Mouse (Mus musculus): ENCODE measurements around the gene Mtch2.
"Not testable (repeated sequence)": the region's sequence is repeated elsewhere in the genome, so short reads cannot be mapped to it uniquely, and the experiment has no call there.

The Mtch2 gene

DNA sequence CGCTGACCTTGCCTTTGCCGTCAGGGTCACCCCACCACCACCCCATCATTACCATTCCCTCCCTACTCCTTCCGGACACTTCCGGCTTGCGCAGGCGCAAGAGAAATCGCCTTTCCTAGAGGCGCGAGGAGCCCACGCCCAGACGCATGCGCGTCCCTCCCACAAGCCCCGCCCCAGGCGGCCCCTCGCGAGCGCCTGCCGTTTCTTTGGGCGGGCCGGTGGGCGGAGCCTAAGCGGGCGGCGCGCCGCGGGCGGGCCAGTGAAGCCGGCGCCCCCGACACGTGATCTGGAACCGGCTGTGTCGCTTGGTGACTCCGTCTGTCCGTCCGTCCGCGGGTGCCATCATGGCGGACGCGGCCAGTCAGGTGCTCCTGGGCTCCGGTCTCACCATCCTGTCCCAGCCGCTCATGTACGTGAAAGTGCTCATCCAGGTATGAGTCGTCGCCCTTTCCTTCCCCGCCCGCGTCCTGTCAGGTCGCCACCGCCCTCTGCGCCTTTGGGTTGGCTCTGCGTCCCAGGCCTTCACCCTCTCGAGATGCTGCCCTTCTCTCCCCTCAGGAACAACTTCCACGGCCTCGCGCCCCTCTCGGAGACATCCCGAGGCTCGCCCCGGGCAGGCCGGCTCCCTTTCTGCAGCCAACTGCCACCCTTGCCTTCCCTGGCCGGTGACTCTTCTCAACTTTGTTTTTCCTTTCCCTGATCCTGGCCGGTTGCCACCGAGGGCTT lies at the start of gene Mtch2:
Gene Mtch2, plus strand, starts transcription at position 201 of the 726 bp plus-strand sequence.
- peak; percentile 99 for DNase-seq

DNA sequence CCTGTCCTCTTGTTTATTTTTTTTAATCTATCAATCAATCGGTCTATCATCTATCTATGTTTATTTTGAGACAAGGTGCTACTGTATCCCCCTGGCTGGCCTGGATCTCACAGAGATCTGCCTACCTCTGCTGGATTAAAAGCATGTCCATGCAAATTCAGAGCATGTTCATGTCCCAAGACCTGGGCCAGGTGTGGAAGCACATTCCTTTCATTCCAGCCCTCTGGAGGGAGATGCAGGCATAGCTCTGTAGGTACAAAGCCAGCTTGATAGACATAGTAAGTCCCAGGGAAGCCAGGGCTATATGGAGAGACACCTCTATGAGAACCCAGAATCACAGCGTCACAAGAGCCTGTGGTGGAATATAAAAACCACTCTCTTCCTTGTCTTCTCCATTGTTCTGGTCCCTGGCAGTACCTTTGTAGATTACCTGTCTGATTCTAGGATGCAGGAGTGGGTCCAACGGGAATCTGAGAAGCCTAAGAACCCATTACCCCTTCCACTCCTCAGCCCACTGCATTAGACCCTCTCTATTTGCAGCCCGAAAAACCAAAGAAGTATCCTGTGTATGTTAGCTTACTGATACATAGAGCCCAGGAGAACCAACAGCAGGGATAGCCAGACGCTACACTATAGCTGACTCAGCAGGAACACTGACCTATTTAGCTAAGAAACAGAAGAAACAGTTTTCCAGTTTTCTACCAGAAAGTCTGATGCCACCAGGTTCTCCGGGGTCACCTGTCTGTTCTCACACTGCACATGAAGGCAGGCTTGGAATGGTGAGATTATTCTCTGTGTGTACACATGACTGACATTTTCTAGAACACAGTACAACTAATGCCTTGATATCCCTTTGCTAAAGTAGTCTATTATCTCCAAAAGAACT lies 38.5 kb upstream of the Mtch2 start:
- no peak for DNase-seq

DNA sequence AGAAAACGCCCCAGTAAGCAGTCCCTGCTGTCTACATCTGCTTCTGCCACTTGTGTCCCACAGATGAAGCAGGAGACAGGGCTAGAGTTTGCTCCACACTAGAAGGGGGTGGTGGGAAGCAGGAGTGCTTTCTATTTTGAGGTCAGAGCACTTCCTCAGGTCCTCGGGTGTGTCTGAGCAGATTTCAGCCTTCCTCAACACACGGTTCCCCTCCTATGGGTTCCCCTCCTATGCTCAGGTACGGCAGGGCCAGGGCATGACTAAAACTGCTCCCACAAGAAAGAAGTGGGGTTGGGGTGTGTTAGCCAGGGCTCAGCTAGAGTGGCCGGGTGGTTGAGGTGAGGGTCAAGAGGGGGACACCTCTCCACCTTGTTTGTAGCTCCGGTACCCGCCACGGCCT lies 36.2 kb upstream of the Mtch2 start:
- no peak for DNase-seq

DNA sequence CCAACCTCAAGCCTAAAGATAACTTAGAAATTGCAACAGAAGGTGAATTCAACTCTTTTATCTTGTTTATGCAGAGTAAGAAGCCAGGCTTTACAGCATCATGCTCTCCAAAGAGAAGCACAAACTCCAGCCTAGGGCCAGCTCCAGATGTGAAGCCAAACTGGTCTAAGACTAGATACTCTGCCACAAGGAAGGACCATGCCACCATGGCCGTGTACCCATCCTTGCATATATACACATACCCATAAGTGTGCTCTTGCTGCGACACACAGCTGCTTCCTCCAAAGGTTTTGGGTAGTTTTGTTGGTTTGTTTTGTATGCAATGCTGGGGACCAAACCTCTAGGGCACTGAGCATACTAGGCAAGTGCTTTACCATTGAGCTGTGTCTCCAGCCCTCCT lies 31.7 kb upstream of the Mtch2 start:
- DNase-seq = no peak

DNA sequence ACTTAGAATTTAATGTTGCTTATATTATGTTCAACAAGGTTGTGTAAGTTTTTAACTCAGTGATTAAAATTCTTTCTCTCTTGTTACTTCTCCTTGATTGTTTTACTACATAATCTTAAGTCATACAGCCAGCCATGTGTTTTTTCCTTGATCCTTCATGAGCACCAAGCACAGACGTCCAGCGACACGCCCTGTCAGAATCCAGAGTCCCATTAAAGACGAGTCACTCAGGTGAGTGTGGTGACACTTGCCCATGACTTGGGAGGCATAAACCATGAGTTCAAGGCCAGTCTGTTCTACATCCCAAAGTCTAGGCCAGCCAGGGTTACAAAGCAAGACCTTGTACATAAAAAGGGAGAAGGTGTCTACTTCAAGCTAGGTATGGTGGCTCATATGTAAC lies 30.8 kb upstream of the Mtch2 start:
- no peak for DNase-seq

DNA sequence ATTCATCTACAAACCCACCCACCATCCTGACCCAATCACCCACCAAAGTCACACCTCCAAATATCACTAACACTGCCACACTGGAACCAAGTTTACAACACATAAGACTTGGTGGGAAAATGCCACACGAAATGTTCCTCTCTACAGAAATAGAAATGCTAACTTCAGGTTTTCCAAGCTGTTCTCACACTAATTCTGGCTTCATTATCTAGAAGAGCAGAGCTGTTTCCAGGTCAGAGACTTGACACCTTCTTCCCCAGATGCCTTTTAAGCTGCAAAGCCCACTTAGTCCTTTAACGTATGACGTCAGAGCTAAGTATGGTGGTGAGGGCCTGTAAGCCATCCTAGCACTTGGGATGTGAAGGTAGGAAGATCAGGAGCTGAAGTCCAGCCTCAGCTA lies 28.2 kb upstream of the Mtch2 start:
- no peak for DNase-seq

DNA sequence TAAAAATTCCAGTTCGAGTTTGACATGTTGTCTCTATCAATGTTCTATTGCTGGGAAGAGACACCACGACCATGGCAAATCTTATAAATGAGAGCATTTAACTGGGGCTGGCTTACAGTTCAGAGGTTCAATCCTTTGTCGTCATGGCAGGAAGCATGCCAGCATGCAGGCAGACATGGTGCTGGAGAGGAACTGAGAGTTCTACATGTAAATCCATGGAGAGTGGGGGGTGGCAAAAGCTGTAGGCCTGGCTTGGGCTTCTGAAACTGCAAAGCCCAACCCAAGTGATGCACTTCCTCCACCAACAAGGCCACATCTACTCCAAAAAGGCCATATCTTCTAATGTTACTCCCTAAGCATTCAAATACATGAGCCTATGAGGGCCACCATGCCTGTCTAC lies 26.1 kb upstream of the Mtch2 start:
- no peak for DNase-seq

DNA sequence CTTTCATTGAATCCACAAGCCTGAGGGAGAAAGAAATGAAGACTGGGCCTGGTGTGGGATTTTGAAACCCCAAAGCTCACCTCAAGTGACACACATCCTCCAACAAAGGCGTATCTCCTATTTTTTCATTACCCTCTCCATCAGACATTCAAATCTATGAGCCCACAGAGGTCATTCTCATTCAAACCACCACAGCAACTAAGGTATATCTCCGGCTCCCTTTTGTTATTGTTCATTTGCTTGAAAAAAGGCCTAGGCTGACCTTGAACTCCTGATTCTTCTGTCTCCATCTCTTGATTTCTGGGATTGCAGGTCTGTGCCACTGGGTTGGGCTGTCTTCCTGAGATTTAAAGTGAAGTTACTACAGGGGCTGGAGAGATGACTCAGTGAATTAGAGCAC lies 24.0 kb upstream of the Mtch2 start:
- no peak for DNase-seq

DNA sequence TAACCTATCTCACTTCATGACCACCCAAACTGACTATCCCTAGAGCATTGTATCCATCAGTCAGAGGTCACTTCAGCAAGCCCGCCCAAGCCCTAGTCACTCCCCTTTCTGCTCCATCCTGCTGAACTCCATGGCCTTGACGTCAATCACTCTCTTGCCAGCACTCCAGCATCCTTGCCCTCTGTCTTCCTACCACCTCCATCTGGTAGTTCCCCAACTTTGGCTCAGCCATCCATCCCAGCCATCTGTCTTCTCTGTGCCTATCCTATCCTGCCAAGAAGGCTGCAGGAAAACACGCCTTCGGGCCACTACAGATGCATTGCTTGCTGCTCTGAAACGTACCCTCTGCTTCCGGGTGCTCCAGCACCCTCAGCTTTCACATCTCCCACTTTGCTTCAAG lies 23.2 kb upstream of the Mtch2 start:
- DNase-seq = no peak

DNA sequence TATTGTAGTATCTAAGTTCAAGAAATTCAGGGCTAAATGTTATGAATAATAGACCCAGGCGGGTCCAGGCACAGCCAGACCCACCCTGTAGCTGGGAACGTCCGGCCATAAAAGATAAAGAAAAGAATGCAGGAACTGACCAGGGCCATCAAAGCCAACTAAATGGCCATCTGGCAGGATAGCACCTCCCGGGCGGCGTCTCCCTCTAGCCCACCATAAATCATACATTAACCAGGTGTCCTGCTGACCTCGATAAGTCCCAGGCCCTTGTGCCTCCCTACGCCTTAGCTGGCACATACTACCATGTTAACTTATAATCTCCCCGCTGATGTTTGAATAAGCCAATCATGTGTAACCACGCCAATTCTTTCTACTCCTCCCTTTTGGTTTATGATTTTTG lies 22.4 kb upstream of the Mtch2 start:
- DNase-seq = not testable (repeated sequence)

DNA sequence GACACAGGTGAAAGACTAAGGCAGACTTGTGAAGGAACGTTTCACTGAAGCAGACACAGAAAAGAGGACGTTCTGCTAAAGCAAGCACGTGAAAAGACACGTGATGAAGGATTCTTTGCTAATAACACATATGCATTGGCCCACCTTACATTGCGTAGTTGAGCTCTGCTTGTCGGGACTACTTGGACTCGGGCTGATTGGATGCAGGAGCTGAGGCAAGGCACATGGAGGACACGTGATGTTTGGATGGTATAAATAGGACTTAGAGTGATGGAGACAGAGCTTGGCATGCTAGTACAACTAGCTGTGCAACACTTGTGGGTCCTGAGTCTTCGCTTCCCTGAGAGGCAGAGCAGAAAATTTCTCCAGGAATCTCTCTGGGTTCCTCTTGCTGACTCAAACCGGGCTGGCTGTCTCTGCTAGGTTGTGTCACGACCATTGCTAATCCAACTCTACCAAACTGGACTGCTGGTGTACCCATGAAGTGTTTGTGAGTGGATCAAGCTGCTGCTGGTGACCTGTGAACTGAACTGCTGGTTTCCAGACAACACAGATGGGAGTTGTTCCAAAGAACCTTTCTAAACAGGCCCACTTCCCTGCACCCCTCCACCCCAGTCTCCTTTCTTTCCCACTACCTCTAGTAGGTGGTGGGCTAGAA lies 21.3 kb upstream of the Mtch2 start:
- no peak for DNase-seq

DNA sequence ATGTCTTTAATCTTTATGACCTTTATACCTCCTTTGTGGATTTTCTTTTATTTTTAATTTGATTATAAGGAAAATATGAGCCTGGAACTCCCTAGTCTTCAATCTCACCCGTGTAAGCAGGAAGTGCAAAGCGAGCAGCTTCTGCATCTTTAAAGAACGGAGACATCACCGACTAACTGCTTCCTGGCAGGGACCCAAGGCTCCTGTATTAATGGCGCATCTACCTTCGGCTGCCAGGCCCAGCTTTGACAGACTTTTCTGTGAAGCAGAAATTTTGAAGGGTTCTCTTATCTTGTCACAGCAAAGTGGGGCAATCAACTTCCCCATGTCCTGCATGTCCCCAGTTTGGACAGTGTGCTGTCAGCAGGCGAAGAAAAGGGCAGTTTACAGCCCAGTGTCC lies 18.2 kb upstream of the Mtch2 start:
- no peak for DNase-seq

DNA sequence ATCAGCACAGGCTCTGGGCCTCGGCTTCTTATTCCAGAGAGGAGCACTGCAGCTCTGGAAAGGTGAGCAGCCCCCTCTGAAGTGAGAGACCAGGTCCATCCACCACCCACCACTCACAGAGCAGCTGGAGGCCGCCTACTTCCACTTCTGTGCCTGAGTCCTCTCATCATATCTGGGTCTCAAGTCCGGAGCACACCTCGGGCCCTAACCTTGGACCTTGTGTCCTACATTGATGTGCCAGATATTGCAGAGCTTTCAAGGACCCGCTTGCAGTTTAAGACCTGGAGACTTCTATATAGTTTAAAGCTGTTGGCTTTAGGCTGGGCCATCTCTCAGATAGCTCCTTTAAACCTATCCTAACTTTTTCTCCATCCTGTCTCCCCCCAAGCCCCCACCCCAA lies 13.5 kb upstream of the Mtch2 start:
- no peak for DNase-seq

DNA sequence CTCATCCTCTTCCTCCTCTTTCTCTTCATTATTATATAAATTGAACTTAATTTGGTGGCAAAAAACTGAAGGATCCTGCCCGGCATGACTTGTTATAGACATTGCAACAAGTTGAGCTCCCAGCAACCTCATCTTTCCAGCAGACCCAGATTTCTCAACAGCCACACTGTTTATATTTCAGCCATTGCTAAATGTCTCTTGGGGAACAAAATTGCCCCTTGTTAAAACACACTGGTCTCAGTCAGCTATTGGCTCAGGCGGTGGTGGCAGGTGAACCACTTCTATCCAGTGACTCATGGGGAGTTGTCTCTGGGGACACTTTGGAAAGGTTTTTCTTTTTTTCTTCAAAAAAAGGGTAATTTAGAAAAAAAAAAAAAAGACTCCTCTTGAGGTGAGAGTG lies 8.3 kb upstream of the Mtch2 start:
- DNase-seq = no peak

DNA sequence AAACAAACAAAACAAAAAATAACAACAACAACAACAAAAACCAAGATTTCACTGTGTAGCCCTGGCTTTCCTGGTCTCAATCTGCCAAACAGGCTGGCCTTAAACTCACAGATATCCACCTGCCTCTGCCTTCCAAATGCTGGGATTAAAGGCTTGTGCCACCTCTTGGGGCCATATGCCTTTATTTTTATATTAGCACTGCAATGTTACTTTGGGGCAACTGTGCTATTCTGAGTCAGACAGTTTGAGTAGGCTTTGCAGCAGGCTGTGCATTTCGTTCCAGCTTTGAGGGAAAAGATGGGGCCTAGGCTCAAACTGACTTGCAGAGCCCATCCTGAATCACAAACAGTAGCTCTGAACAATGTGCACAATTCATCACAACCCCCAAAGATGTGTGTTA lies 3.3 kb upstream of the Mtch2 start:
- no peak for DNase-seq

DNA sequence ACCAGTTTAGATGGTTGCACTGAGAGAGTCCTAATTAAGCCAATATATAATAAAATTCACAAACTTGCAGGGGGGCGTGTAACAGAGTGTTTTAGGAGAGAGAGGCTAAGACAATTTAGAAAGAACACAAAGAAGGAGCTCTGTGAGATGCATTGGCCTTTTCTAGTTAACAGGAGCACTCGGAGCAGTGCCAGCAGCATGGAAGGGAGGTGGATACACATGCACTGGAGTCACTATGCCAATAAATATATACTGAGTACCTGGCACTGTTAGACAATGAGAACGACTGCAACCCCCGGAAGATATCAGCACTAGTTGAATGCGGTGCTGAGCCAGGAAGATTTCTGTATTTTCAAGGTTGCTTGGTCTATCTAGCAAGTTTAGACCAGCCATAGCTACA lies 2.7 kb upstream of the Mtch2 start:
- no peak for DNase-seq

DNA sequence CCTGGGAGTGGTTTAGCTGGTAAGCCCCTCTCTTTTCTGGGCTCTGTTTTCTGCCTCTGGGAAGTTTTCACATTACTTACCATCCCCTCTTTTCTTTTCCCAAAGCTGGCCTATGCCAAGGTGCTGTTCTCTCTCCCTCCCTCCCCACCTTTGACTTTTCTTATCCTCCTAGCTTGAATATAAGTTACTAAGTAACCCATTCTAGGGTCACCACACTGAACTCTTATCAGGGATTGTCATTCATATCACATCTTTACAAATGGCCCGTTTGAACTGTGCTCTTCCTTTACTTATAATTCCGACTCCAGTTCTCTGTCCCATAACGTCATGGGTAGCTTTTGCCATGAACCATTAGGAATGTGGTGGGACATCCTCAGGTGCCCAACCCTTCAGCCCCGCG lies 1.7 kb upstream of the Mtch2 start:
- no peak for DNase-seq

DNA sequence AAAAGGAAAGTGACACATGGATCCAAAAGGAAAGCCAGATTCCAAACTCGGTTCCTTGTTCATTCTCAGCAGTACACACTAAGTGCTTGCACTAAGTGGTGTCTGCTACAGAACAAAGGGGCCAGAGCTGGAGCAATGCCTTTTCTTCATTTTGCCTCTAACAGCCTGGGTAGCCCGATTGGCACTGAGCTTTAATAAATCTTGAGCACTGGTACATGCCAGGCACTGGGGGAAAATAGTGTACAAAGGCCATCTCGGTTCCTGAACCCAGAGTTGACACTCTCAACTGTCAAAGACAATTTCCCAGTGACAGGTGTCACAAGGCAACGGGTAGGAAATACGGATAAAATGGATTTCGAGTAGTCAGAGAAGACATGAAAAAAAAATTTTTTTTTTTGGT lies 784 bp upstream of the Mtch2 start:
- peak; percentile 9 for DNase-seq

DNA sequence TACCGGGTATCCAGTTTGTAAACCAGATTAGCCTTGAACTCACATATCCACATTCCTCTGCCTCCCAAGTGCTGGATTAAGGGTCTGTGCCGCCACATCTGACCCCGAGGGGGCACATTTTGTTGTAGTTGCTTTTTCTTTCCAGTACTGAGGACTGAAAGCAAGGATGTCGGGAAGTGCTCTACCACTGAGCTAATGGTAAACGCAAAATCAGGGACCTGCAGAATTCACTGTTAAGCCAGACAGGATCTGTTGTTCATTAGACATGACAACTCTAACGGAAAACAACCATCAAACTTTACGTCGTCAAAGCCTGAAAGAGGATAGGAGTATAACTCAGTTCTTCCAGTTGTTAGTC lies 379 bp upstream of the Mtch2 start:
- peak; percentile 41 for DNase-seq

DNA sequence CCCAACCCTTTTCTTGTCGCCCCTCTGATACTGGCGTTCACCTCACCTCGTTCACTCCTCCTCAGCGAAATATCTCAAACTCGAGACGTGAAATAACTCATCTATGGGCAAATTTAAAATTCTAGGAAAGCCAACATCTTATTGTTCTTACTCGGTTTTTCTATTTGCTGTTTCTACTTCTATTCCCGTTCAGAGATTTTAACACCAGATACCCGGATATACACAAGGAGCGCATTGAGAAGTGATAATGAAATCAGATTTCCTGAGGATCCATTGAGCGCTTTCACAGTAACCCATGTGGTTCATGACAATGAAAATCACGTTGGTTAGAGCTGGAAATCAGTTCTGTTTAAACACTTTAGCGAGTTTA lies 711 bp downstream of the Mtch2 start:
- DNase-seq = no peak

DNA sequence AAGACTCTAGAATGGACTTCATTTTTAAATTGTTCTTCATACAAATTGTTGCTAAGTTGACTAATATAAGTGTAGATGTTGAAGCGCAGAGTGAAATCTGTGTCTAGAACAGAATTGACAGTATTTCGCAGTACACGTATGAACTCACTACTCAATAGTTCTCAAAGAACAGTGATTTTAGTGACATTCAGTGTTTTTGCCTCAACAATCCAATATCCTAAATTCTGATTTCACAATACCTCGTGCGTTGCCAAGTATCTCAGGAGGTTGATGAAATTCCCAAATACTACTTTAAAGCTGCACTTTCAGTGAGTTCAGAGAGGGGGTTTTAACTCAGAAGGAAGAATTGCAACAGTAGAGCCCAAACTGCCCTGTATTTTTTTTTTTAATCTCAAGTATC lies 1.4 kb downstream of the Mtch2 start:
- no peak for DNase-seq

DNA sequence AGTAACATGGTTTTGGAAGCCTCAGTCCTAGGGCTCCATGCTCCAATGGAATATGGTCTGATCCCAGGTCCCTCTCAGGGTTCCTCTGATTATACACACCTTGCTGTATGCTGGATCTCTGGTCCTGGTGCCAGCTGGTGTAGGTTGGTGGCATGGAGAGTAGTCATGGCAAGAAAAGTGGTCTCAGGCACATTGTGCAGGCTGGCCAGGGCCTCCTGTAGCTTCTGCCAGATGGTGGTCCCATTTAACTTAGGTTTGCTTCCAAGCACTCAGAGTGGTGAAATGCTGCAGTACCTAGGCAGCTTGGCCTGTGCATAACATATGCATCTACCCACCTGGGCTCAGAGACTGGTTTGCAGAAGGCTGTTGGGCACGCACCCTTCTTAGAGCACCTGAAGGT lies 3.4 kb downstream of the Mtch2 start:
- no peak for DNase-seq

DNA sequence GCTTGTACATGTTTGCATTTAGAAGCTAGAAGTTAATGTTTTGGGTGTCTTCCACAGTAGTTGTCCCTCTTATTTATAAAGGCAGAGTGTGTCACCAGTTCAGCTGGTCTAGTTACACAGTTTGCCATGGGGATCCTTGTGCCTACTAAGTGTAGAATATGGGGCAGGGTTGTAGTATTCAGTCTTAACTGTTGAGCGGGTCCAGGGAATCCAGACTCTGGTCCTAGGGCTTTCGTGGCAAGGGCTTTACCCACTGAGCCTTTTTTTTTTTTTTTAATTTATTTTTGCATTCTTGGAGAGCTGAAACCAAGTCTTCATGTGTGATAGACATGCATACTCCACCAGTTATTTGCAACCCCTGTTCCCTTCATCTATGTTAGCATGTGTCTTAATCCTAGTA lies 14.5 kb downstream of the Mtch2 start:
- DNase-seq = no peak

DNA sequence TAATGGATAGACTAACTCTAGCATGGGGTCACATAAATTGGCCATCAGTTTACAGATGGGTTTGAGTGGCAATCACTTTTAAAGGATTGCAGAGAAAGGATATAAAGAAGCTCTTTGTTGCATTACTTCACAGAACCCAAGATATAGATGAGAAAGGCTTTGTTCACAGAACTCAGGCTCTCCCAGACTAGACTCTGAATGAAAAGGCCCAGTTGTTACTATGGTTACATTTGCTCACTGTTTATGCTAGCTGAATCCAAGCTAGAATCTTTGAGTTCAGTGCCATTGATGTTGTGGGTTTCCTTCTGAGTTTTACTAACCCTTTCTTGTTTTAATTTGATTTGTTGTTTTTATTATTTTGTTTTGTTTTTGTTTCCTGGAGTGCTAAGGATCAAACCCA lies 17.2 kb downstream of the Mtch2 start:
- no peak for DNase-seq
